In the genomic region with DNA sequence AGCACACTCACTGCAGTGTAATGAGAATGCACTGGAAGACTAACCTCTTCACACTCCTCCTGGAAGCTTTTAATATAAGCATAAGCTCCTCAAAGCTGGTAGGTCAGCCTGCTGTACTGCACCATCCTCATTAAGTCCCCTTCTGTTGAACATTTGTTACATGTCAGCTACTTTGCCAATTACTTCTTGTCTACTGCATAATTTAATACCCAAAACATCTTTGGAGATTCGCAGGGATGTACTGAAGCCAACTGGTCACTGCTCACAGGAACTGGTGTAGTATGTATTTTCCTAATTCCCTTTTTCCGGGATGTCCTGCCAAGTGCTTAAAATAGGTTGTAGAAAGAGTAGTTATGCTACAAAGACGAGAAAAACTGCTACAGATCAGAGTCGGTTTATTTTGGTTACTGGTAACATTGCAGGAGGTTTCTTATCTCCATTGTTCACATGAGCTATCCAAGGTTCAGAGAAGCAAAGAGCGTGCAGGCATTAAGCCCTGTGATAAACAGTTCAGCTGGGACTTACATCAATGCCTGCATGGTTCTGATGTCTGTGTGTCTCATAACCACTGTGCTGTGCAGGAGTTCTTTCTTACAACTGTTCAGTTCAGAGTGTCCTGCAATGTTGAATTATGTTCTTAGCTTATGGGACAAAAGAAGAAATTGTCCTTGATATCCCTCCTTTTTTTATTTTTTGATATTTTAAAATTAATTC, we compare ENCODE assay signal across 13 mouse cellular contexts.
DNase-seq lines count a peak whose midpoint lies in the region; ATAC-seq lines count a peak whose summit lies in the region.
"Had no signal": no experiment of that assay in that cellular context is flagged by ENCODE, and none has a peak within 500 bp of the region (broad histone marks: within the 10 kb centered on the region; RNA-seq: fewer than 3 reads in every experiment).

No protein-coding gene starts in this region.

- H3K4me2 ChIP-seq in forebrain, embryonic 14.5 days (ENCODE audit: low read length) = no peak overlapping the region
- H3K4me2 ChIP-seq in liver, embryonic 12.5 days = no peak overlapping the region
- H3K4me2 ChIP-seq: neural tube, embryonic 13.5 days had no signal

- peak; percentile 83 for DNase-seq in forebrain, embryonic 14.5 days (ENCODE audit: low spot score)
- no peak for DNase-seq in forebrain, embryonic 10.5 days (ENCODE audit: extremely low spot score, low spot score)
- peak; percentile 6 for DNase-seq in kidney, adult 9 months
- no peak for DNase-seq in kidney, adult 18-20 months
- DNase-seq in Muller cell, postnatal 12 days (ENCODE audit: inconsistent ontology term) = peak; percentile 34
- DNase-seq in spleen, postnatal 14 days (ENCODE audit: low spot score in 2 of 2) = no peak
- no peak for DNase-seq in spleen, postnatal 4 days (ENCODE audit: low spot score in 2 of 2)
- DNase-seq: layer of hippocampus, postnatal 36 days had no signal

- H3K27me3 ChIP-seq in forebrain, embryonic 14.5 days (replicated peaks; ENCODE audit: control insufficient read depth, insufficient read depth, low read length) = no peaks in the 10 kb centered on the region
- no peaks in the 10 kb centered on the region for H3K27me3 ChIP-seq in forebrain, embryonic 10.5 days (ENCODE audit: poor library complexity, severe bottlenecking)
- H3K27me3 ChIP-seq in liver, embryonic 12.5 days (replicated peaks) = no peaks in the 10 kb centered on the region
- H3K27me3 ChIP-seq: neural tube, embryonic 13.5 days had no signal

- WGBS in forebrain, embryonic 14.5 days = 46% methylated on average over 5 of the region's 5 CpGs
- WGBS in forebrain, embryonic 10.5 days = 77% methylated on average over 5 of the region's 5 CpGs
- 36% methylated on average over 5 of the region's 5 CpGs for WGBS in liver, embryonic 12.5 days (ENCODE audit: insufficient replicate concordance)

- no peaks in the 10 kb centered on the region for H3K9me3 ChIP-seq in forebrain, embryonic 14.5 days (replicated peaks; ENCODE audit: control insufficient read depth, low read length)
- peaks cover 3% of the 10 kb centered on the region; the same call in 1 of the 2 replicates for H3K9me3 ChIP-seq in forebrain, embryonic 10.5 days
- H3K9me3 ChIP-seq in liver, embryonic 12.5 days (replicated peaks) = no peaks in the 10 kb centered on the region
- H3K9me3 ChIP-seq: neural tube, embryonic 13.5 days had no signal

- ATAC-seq in forebrain, embryonic 14.5 days = peak; percentile 97
- peak; percentile 61; the same call in 1 of the 2 replicates for ATAC-seq in liver, embryonic 12.5 days
- ATAC-seq: intestine, postnatal 0 days had no signal

- no peaks in the 10 kb centered on the region for H3K4me1 ChIP-seq in forebrain, embryonic 14.5 days (ENCODE audit: control insufficient read depth, insufficient read depth, low read length)
- 0 out of 2 replicates have a peak, but pooled peaks cover 5% of the 10 kb centered on the region for H3K4me1 ChIP-seq in forebrain, embryonic 10.5 days
- H3K4me1 ChIP-seq in liver, embryonic 12.5 days = no peaks in the 10 kb centered on the region
- H3K4me1 ChIP-seq: neural tube, embryonic 13.5 days had no signal

- no peak overlapping the region for H3K9ac ChIP-seq in forebrain, embryonic 14.5 days (ENCODE audit: low read length)
- no peak overlapping the region for H3K9ac ChIP-seq in liver, embryonic 12.5 days
- H3K9ac ChIP-seq: liver, embryonic 14.5 days; neural tube, embryonic 13.5 days had no signal

- H3K27ac ChIP-seq in forebrain, embryonic 14.5 days (ENCODE audit: low read depth, low read length) = peak overlapping the region; percentile 44; the same call in 1 of the 2 replicates
- H3K27ac ChIP-seq in forebrain, embryonic 10.5 days = no peak overlapping the region
- H3K27ac ChIP-seq in liver, embryonic 12.5 days = no peak overlapping the region
- H3K27ac ChIP-seq: liver, embryonic 14.5 days; neural tube, embryonic 13.5 days had no signal

- H3K36me3 ChIP-seq in forebrain, embryonic 14.5 days (ENCODE audit: control insufficient read depth, insufficient read depth, low read length) = no peaks in the 10 kb centered on the region
- H3K36me3 ChIP-seq in forebrain, embryonic 10.5 days (replicated peaks) = no peaks in the 10 kb centered on the region
- no peaks in the 10 kb centered on the region for H3K36me3 ChIP-seq in liver, embryonic 12.5 days
- H3K36me3 ChIP-seq: G1E; neural tube, embryonic 13.5 days had no signal

- H3K4me3 ChIP-seq in forebrain, embryonic 14.5 days (ENCODE audit: low read depth, low read length) = no peak overlapping the region
- no peak overlapping the region for H3K4me3 ChIP-seq in forebrain, embryonic 10.5 days
- H3K4me3 ChIP-seq in liver, embryonic 12.5 days = no peak overlapping the region
- H3K4me3 ChIP-seq: neural tube, embryonic 13.5 days had no signal

Comparison
In these comparisons a context has a peak if more than half of its experiments do, and no peak if none do; other contexts are left out.
1. DNase-seq: peak in forebrain, embryonic 14.5 days (single experiment), kidney, adult 9 months (single experiment) and Muller cell, postnatal 12 days (single experiment); none in forebrain, embryonic 10.5 days (single experiment), kidney, adult 18-20 months (single experiment), spleen, postnatal 14 days (0 of 2) and spleen, postnatal 4 days (0 of 2).